Mouse (Mus musculus) 416B (cell line): ENCODE measurements around the gene Gm45808.

Experiments used
- DNase-seq: peaks from one replicate; pipeline ENCODE4 v3.0.0; 2011; ENCODE audit warnings: low read depth

The Gm45808 gene

GRCm38 (mm10) chr7:45447325-45447990, 39.2 kb downstream of the Gm45808 start:
- DNase-seq, result peak; percentile 46

GRCm38 (mm10) chr7:45446589-45446988, 40.0 kb downstream of the Gm45808 start:
- no peak for DNase-seq

DNA sequence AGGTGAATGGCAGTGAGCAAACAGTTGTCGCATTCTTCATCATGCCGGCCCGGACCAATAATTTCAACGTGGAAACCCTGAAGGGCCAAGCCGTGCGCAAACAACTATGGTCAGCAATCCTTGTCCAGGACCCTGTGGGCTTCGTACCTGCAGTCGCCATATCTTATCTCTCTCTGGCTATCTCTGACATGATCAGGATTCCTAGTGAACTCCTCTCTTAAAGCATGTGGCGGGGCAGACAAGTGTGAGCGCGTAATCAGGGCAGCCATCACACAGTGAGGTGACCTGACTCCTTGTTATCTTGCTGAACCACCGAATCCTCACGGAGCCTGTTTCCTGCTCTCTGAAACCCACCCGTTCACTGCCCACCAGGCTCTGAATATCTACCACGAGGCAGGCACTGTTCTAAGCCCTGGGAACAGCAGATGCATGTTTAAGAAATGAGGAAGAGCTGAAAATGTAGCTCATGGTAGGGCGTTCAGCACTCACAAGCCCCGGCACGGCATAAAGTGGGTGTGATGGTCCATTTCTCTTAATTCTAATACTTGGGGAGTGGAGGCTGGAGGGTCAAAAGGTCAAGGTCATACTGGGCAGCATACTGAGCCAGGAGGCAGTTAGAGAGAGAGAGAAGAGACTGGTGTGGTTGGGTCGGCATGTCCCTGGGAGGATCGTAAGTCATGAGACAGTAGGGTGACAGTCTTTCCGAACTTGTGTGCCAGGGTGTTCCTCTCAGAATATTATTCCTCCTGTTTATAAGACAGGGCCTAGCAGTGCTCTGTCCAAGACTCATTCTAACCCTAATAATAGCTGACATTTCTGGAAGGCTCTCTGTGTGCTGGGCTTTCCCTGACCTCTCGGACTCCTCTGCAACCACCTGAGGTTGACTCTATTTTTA, 42.8 kb downstream of the Gm45808 start:
- DNase-seq, result no peak

GRCm38 (mm10) chr7:45437521-45438276, 48.9 kb downstream of the Gm45808 start, which contains the start of gene Ruvbl2:
Ruvbl2 (minus strand) TSS chr7:45438096.
- DNase-seq, result no peak

DNA sequence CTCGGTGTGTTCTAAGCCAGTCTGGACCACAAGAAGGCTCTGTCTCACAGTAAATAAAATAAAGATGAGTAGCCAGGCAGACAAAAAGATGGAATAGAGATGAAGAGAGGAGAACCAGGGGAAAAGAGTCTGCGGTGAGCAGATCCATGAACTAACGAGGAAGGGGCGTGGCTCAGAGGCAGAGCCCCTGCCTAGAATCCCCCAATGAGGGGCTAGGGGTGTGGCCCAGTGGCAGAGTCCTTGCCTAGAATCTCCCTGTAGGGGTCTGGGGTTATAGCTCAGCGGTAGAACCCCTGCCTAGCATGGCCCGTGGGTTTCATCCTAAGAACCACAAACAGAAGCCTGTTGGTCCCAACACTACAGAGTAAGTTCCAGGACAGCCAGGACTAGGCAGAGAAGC, 49.6 kb downstream of the Gm45808 start:
- DNase-seq, result no peak

DNA sequence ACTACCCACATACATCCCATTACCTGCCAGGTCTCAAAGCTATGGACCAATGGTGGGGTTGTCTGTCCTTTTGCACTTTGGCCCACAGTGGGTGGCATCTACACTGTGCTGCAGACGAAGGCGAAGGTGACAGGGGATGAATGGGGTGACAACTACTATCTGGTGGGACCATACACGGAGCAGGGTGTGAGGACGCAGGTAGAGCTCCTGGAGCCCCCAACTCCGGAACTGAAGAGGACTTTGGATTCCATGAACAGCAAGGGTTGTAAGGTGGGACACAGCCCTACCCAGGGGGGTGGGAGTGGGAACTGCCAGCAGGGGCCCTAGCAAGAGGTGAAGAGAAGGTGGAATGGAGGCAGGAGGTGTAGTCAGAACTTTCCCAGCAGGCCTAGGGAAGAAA, 50.2 kb downstream of the Gm45808 start:
- DNase-seq, result no peak

DNA sequence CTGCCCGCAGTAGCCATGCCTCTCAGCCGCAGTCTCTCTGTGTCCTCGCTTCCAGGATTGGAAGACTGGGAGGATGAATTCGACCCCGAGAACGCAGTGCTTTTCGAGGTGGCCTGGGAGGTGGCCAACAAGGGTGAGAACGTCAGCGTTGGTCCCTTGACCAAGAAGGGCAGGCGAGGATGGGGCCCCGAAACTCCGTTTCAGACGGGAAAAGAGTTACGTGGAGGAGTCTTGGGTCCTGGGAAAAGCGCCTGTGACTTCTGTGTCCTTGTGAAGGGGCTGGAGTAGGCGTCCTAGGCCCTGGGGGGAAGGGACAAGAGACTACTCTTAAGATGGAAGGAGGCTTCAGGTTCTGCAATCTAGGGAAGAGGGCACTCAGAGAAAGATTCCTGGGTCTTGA, 51.6 kb downstream of the Gm45808 start:
- no peak for DNase-seq

DNA sequence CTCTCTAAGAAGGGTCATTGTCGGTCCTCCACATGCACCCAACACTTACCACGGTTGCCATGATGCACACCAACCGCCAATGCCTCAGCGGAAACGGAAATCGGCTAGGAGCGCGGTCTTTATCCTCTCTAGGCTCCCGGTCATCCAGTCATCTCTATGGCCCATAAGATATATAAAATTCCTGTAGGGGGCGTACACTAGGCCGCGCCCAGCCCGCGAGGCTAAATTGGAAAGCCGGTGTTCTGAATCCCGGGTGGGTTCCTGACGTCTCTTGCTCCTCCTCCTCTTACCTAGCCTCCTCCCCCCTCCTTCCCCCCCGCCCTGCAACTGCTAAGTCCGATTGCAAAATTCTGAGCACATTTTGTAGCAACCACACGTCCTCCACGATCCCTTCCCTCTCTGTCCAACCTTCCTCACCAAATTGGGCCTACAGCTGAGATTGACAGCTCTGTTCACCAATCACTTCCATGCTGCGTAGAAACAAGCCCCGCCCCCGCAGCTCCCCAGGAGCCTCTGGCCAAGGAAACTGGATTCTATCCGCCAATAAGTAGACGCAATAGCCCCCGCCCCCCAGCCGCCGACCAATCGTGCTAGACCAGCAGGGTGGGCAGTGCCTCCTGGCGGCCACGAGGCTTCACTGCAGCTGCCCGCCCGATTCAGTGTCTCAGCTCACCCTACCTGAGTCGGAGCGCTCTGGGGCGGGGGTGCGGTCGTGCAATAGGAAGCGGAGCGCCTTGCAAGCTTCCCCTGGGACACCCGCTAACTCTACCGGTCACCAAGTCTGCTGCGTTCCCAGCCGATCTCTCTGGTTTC, 52.2 kb downstream of the Gm45808 start, which contains the start of gene Gys1:
Gys1 (plus strand) TSS at position 642 of the 813 bp plus-strand sequence.
- DNase-seq, result peak; percentile 100

- no peak for DNase-seq
Measured at GRCm38 (mm10) chr7:45433835-45434202, 52.8 kb downstream of the Gm45808 start.

GRCm38 (mm10) chr7:45426556-45426955, 60.1 kb downstream of the Gm45808 start:
- no peak for DNase-seq

DNA sequence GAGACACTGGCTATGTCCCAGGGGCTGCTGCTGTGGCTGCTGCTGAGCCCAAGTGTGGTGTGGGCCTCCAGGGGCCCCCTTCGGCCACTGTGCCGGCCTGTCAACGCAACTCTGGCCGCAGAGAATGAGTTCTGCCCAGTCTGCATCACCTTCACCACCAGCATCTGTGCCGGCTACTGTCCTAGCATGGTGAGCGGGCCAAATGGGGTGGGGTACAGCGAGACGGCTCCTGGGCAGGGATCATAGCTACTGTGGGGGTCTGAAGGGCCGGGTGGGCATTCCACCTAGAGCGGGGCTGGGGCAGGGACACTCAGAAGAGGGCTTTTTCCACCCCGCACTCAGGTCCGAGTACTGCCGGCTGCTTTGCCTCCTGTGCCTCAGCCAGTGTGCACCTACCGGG, 65.4 kb downstream of the Gm45808 start:
- no peak for DNase-seq

- DNase-seq, result no peak
Measured at GRCm38 (mm10) chr7:45420615-45420919, 66.0 kb downstream of the Gm45808 start, which contains the start of gene Lhb. Lhb (plus strand) TSS chr7:45420820.

- no peak for DNase-seq
Measured at GRCm38 (mm10) chr7:45419859-45420614, 66.6 kb downstream of the Gm45808 start.

GRCm38 (mm10) chr7:45417962-45418492, 68.6 kb downstream of the Gm45808 start:
- DNase-seq, result no peak
